Mouse (Mus musculus) liver, embryonic 13.5 days (tissue): ENCODE data around the gene Dhx37. TPM values are rescaled to one million over a fixed set of nuclear protein-coding genes. Genes with fewer than 3 reads are reported as not detected.
"Not testable (repeated sequence)": the region's sequence is repeated elsewhere in the genome, so short reads cannot be mapped to it uniquely, and the experiment has no call there.

Source experiments
- ATAC-seq: fragments of 200-750 bp; cut with Nextera tagmentation; 2 replicates; pipeline ENCODE4 v1.8.0; 2017; ENCODE audit warnings: low read depth, mild to moderate bottlenecking, moderate number of reproducible peaks, moderate library complexity
- DNase-seq: peaks from one replicate; pipeline ENCODE4 v3.0.0; 2022
- H3K27ac ChIP-seq: fragments of 300-500 bp; sonication (generic); 2 replicates; pipeline ENCODE4 v1.5.1; 2015; ENCODE audit warnings: moderate library complexity, mild to moderate bottlenecking, inconsistent platforms
- H3K27me3 ChIP-seq: fragments of 300-500 bp; sonication (generic); 2 replicates; pipeline ENCODE4 v1.6.1; 2015; ENCODE audit warnings: mild to moderate bottlenecking, inconsistent platforms
- H3K36me3 ChIP-seq: fragments of 300-500 bp; sonication (generic); 2 replicates; pipeline ENCODE4 v1.6.1; 2015; ENCODE audit warnings: mild to moderate bottlenecking, inconsistent platforms
- H3K4me1 ChIP-seq: fragments of 300-500 bp; sonication (generic); replicated peaks from 2 replicates; pipeline ENCODE4 v1.6.1; 2015; ENCODE audit warnings: inconsistent platforms
- H3K4me2 ChIP-seq: fragments of 300-500 bp; sonication (generic); 2 replicates; pipeline ENCODE4 v1.6.1; 2015; ENCODE audit warnings: inconsistent platforms, mild to moderate bottlenecking, moderate library complexity
- H3K4me3 ChIP-seq: fragments of 300-500 bp; sonication (generic); replicated peaks from 2 replicates; pipeline ENCODE4 v1.5.1; 2015; ENCODE audit warnings: mild to moderate bottlenecking, inconsistent platforms
- H3K9ac ChIP-seq: fragments of 300-500 bp; sonication (generic); 2 replicates; pipeline ENCODE4 v1.6.1; 2015; ENCODE audit warnings: mild to moderate bottlenecking, inconsistent platforms
- H3K9me3 ChIP-seq: fragments of 300-500 bp; sonication (generic); replicated peaks from 2 replicates; pipeline ENCODE4 v1.6.1; 2016; ENCODE audit warnings: inconsistent platforms
- WGBS: fragments of 180-500 bp; shearing (Covaris S2); methylation state at CpG from one replicate; pipeline ENCODE4 v1.1.7; 2015; ENCODE audit not compliant: insufficient replicate concordance; 5-methylcytosine and 5-hydroxymethylcytosine counted together
- polyA plus RNA-seq: library from polyadenylated mRNA; unstranded; fragments of >200 nt; fragmentation: Nextera tagmentation; extraction: Ambion mirVana; gene quantifications from 2 replicates; pipeline ENCODE4 v1.2.1, GENCODE M21; 2015

Dhx37 gene
- polyA plus RNA-seq, 1 experiment from 2014 or later, result 5.8 TPM

DNA sequence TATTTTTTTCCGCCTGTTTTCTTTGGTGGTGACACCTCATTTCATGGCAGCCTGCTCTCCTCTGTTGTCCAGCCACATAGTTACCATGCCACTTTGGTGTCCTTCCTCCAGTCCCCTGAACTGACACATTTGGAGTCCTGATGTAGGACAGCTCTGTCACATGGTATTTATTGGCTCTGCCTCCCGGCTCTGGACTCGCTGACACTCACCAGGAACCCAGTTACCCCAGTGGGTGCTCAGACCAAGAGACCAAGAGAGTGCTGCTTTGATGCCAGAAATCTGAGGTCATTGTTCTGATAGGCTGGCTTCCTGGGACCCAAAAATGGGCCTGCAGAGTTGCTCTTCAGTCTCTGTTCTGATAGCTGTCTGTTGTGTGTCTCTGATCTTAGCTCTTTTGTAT is 14.1 kb upstream of the Dhx37 start:
- Histone ChIP-seq H3K4me2 (no peak overlapping the region), H3K36me3 (peaks cover 26% of the 10 kb centered on the region; the same call in 1 of the 2 replicates), H3K4me1 (peaks cover 72% of the 10 kb centered on the region), H3K27ac (no peak overlapping the region; the same call in 1 of the 2 replicates), H3K9ac (no peak overlapping the region), H3K9me3 (no peaks in the 10 kb centered on the region), H3K4me3 (no peak overlapping the region), H3K27me3 (no peaks in the 10 kb centered on the region)
- 76% methylated on average over 3 of the region's 3 CpGs for WGBS
- ATAC-seq (no peak), DNase-seq (no peak)

DNA sequence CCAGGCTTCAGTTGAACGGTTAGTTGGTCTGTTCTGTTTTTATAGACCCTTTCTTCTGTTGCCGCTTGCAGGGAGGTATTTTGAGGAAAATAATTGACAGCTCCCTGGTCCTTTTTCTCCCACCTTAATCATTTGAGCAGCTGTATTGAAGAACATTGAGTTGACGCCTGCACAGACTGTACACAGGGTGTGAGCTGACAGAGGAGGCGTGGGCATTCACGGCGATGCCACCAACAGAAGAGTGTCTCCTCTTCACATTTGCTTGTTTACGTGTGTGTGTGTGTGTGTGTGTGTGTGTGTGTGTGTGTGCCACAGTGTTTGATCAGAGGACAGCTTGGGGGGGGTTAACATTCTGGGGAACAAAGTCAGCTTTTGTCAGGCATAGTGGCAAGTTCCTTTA is 12.4 kb upstream of the Dhx37 start:
- ATAC-seq (no peak), DNase-seq (no peak)
- WGBS, result 71% methylated on average over 7 of the region's 7 CpGs
- Histone ChIP-seq H3K4me2 (no peak overlapping the region), H3K36me3 (peaks cover 12% of the 10 kb centered on the region; the same call in 1 of the 2 replicates), H3K27ac (no peak overlapping the region), H3K9me3 (no peaks in the 10 kb centered on the region), H3K27me3 (no peaks in the 10 kb centered on the region), H3K4me1 (peaks cover 75% of the 10 kb centered on the region), H3K9ac (no peak overlapping the region), H3K4me3 (no peak overlapping the region)

DNA sequence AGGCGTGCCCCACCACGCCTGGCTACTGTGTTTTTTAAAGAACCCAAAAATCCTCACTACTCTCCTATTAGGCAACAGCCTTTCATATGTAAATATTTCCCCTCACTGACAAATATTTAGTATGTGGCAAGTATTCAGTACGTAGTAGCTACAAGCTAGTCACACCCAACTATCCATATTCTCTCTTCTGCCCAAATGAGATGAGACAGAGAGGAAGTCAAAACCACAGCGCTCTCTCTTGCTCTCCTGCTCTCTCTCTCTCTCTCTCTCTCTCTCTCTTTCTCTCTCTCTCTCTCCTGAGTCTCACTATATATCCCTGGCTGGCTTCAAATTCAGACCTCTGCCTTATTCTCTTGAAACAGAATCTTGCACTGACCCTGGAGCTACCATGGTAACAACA is 10.6 kb upstream of the Dhx37 start:
- no peaks in the 10 kb centered on the region for H3K9me3 ChIP-seq
- ATAC-seq (no peak), DNase-seq (no peak)
- whole genome bisulfite sequencing, result 54% methylated on average over 4 of the region's 4 CpGs
- peaks cover 12% of the 10 kb centered on the region; the same call in 1 of the 2 replicates for H3K36me3 ChIP-seq
- no peak overlapping the region for H3K9ac ChIP-seq
- no peak overlapping the region for H3K4me3 ChIP-seq
- H3K27ac ChIP-seq, result 0 out of 2 replicates have a peak overlapping the region, but pooled peaks have one; percentile 54
- H3K4me2 ChIP-seq, result no peak overlapping the region
- H3K4me1 ChIP-seq, result peaks cover 79% of the 10 kb centered on the region
- no peaks in the 10 kb centered on the region for H3K27me3 ChIP-seq

DNA sequence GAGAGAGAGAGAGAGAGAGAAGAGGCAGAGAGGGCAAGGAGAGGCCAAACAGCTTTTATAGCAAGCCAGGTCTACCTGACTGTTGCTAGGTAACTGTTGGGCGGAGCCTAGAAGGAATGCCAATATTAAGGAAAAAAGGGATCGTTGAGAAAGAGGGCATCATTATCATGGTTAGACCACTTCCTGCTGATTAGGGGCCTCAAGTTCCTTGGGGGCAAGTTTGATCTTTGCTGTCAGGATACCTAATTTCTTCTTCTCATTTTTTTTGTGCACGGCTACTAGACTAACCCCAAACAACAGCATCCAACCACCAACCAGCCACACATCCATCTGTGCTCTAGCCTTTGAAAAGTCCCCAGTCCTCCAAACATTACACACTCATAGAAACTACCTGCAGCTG is 10.0 kb upstream of the Dhx37 start:
- no peak for ATAC-seq

DNA sequence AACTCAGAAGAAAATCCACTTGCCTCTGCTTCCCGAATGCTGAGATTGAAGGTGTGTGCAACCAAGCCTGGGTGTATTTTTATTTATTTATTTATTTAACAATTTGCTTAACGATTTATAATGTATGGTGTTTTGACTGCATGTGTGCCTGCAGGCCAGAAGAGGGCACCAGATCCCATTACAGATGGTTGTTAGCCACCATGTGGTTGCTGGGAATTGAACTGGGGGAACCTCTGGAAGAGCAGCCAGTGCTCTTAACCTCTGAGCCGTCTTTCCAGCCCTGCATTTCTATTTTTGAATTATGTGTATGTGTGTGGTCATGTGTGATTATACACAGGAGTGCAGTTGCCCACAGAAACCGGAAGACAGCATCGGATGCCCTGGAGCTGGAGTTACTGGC is 9.4 kb upstream of the Dhx37 start:
- no peak for DNase-seq
- peaks cover 12% of the 10 kb centered on the region; the same call in 1 of the 2 replicates for H3K36me3 ChIP-seq
- peak overlapping the region; percentile 47; the same call in 1 of the 2 replicates for H3K27ac ChIP-seq
- no peak overlapping the region for H3K9ac ChIP-seq
- no peak overlapping the region for H3K4me3 ChIP-seq
- H3K27me3 ChIP-seq, result no peaks in the 10 kb centered on the region
- H3K4me1 ChIP-seq, result peaks cover 74% of the 10 kb centered on the region
- WGBS, result 60% methylated on average over 5 of the region's 5 CpGs
- no peak for ATAC-seq
- H3K4me2 ChIP-seq, result 0 out of 2 replicates have a peak overlapping the region, but pooled peaks have one; percentile 14
- no peaks in the 10 kb centered on the region for H3K9me3 ChIP-seq

More for the DNA sequence above, 10.0 kb upstream of the Dhx37 start:
- Histone ChIP-seq H3K36me3 (peaks cover 12% of the 10 kb centered on the region; the same call in 1 of the 2 replicates), H3K9me3 (no peaks in the 10 kb centered on the region), H3K27me3 (no peaks in the 10 kb centered on the region), H3K27ac (peak overlapping the region; percentile 54; the same call in 1 of the 2 replicates), H3K4me1 (peaks cover 77% of the 10 kb centered on the region), H3K9ac (no peak overlapping the region), H3K4me2 (0 out of 2 replicates have a peak overlapping the region, but pooled peaks have one; percentile 14), H3K4me3 (no peak overlapping the region)
- 37% methylated on average over 3 of the region's 3 CpGs for WGBS
- DNase-seq, result no peak

DNA sequence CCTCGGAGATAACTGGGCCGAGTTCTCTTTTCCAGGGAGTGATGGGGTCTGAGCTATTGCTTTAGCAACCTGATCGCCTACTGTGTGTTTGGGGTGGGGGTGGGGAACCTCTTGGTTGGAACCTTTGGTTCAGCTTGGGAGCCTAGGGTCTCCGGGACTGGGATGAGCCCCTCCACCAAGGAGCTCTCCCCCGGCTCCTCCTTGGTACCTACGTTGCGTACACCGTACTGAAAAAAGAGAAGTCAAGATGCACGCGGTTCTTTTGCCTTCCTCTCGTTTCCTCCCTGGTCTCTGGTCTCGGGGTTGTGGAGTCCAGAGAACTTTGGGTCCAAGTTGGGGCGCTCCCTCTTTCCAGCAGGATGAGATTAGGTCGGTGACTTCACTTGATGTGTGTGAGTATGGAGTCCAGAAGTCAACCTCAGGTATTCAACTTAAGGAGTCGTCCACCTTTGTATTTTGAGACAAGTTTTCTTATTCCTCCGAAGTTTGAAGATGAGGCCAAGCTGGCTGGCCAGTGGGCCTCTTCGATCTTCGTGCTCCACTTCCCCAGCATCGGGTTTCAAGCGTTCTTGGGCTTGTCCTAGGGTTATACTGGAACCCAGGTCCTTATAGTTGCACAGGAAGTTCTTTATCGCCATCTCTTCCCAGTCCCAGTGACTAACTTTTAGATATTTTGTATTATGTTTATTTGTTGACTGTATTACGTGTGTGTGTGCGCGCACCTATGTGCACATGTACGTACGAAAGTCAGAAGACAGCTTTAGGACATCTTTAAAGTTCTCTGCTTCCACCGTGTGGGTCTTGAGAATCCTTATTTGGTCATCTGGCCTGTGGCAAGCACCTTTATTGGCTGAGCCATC is 8.4 kb upstream of the Dhx37 start:
- peak overlapping the region; percentile 83 for H3K27ac ChIP-seq
- H3K9ac ChIP-seq, result peak overlapping the region; percentile 92
- peak overlapping the region; percentile 99 for H3K4me2 ChIP-seq
- 14% methylated on average over 27 of the region's 27 CpGs for WGBS
- H3K36me3 ChIP-seq, result peaks cover 12% of the 10 kb centered on the region; the same call in 1 of the 2 replicates
- H3K9me3 ChIP-seq, result no peaks in the 10 kb centered on the region
- no peak for DNase-seq
- H3K27me3 ChIP-seq, result no peaks in the 10 kb centered on the region
- H3K4me1 ChIP-seq, result peaks cover 65% of the 10 kb centered on the region
- peak overlapping the region; percentile 92 for H3K4me3 ChIP-seq
- ATAC-seq, result peak; percentile 19; the same call in 1 of the 2 replicates

DNA sequence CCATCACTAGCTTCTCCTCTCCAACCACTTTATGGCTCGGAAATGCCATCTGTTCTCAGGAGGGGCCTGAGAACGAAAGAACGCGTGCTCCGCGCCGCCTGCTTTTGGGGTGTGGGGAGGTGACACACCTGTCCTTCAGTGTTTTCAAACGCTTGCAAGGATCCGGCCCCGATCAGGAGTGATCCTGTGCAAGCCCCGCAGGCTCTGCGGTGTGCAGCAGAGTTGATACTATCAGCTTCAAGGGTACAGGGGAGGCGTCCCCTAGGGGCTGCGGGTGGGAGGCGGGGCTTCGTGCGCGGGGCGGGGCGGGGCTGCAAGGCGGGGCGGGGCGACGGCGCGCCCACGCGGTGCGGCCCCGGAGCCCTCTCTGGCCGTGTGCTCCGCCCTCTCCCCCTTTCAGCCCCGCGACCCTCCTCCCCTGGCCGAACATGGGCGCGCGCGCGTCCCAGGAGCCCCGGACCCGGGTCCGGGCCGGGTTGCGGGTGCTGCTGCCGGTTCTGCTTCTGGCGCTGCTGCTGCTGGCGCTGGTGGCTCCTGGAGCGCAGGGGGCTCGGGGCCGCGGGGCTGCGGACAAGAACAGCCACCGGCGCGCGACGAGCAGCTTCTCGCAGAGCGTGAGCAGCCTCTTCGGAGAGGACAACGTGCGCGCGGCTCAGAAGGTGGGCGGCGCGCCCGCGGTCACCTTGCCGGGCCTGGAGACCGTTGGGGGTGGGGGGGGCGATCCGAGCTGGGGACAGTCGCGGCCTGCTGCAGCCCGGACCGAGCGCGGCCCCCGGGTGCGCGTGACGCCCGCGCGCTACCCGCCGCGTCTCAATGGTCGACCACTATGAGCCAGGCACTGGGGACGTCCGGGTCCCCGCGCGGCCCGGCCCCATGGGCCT is 7.6 kb upstream of the Dhx37 start, which contains the start of gene Bri3bp:
Gene Bri3bp, plus strand, starts transcription at position 335 of the 881 bp plus-strand sequence.
- Histone ChIP-seq H3K27ac (peak within 1 kb of the TSS; percentile 83), H3K9ac (peak within 1 kb of the TSS; percentile 92), H3K27me3 (no peaks in the 10 kb centered on the region), H3K4me1 (peaks cover 64% of the 10 kb centered on the region), H3K4me3 (peak within 1 kb of the TSS; percentile 92), H3K9me3 (no peaks in the 10 kb centered on the region), H3K36me3 (peaks cover 12% of the 10 kb centered on the region; the same call in 1 of the 2 replicates), H3K4me2 (peak within 1 kb of the TSS; percentile 99)
- ATAC-seq (peak; percentile 90), DNase-seq (peak; percentile 54)
- under 1% methylated on average over 94 of the region's 97 CpGs for WGBS

DNA sequence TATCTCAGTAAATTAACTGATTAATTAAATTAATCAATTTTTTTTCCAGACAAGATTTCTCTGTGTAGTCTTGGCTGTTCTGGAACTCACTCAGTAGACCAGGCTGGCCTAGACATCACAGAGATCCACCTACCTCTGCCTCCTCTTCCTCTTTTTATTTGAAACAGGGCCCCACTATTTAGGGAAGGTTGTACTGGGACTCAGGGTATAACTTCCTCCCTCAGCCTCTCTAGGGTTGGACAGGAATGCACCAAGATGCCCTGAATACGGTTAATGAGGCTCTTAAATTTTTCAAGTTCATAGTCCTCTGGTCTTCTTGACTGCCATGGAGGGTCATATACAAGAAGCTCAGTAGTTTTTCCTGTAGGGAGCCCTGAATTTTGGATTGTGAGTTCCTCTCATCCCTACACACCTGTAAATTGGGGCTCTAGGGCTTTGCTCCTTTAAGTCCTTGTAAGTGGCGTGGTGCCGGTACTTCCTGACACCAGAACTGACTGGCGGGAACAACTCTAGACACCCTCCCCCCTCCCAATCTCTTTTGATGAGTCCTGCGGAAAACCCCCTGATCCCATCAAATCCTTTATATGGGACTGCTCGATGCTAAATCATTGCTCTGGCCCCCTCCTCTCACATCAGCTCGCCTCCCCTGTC is 6.8 kb upstream of the Dhx37 start:
- Histone ChIP-seq H3K9me3 (no peaks in the 10 kb centered on the region), H3K4me1 (peaks cover 57% of the 10 kb centered on the region), H3K27ac (peak overlapping the region; percentile 60), H3K27me3 (no peaks in the 10 kb centered on the region), H3K36me3 (peaks cover 12% of the 10 kb centered on the region; the same call in 1 of the 2 replicates), H3K9ac (peak overlapping the region; percentile 92), H3K4me2 (peak overlapping the region; percentile 99), H3K4me3 (peak overlapping the region; percentile 92)
- ATAC-seq, result peak; percentile 4; the same call in 1 of the 2 replicates
- 2% methylated on average over 7 of the region's 7 CpGs for WGBS
- no peak for DNase-seq

DNA sequence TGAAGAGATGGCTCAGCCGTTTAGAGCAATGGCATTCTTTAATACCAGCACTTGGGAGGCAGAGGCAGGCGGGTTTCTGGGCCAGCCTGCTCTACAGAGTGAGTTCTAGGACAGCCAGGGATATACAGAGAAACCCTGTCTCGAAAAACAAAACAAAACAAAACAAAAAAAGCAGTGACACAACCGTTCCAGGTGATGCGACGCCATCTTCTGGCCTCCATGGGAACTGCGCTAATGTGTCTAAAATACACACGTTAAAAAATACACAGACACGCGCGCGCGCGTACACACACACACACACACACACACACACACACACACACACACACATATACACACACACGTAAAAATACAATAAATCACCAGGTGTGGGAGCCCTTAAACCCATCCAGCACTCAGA is 426 bp upstream of the Dhx37 start:
- DNase-seq, H3K9me3 ChIP-seq, ATAC-seq, H3K27me3 ChIP-seq: not testable (repeated sequence)
- Histone ChIP-seq H3K9ac (peak overlapping the region; percentile 47; the same call in 1 of the 2 replicates), H3K36me3 (peaks cover 26% of the 10 kb centered on the region), H3K4me1 (peaks cover 36% of the 10 kb centered on the region), H3K4me3 (peak overlapping the region; percentile 90), H3K4me2 (peak overlapping the region; percentile 98), H3K27ac (peak overlapping the region; percentile 79)
- WGBS, result 53% methylated on average over 15 of the region's 15 CpGs

DNA sequence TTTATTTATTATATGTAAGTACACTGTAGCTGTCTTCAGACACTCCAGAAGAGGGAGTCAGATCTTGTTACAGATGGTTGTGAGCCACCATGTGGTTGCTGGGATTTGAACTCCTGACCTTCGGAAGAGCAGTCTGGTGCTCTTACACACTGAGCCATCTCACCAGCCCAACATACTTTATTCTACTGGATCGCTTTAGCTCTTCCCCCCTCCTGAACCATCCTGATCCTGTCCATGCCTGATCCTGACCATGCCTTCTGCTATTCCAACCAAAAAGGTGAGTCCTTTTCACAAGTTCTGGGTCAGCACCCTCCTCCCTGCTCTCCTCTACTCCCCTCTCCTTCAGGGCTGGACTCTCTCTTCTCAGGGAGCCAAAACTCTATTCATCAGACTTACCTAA is 1.6 kb downstream of the Dhx37 start:
- 79% methylated on average over 2 of the region's 2 CpGs for WGBS
- Histone ChIP-seq H3K4me1 (peaks cover 30% of the 10 kb centered on the region), H3K36me3 (peaks cover 47% of the 10 kb centered on the region), H3K4me2 (peak overlapping the region; percentile 98), H3K9ac (peak overlapping the region; percentile 87), H3K4me3 (peak overlapping the region; percentile 90)
- not testable (repeated sequence) for ATAC-seq, DNase-seq, H3K27ac ChIP-seq, H3K27me3 ChIP-seq, H3K9me3 ChIP-seq
